Mouse (Mus musculus) testis, adult 2 months (tissue): Measurements from ENCODE around the gene Gm4763.

Source experiments
- CTCF ChIP-seq: fragments of 200-500 bp; IDR thresholded peaks from 2 replicates; pipeline ENCODE4 v1.5.1; 2012; ENCODE audit warnings: low read depth, mild to moderate bottlenecking, inconsistent platforms, low read length, moderate library complexity; ENCODE audit not compliant: control insufficient read depth, insufficient read depth, insufficient replicate concordance
- POLR2A ChIP-seq: fragments of 200-500 bp; IDR thresholded peaks from 2 replicates; pipeline ENCODE4 v1.6.1; 2012; ENCODE audit warnings: low read depth, mild to moderate bottlenecking, inconsistent platforms, low read length, moderate library complexity; ENCODE audit not compliant: control insufficient read depth

- TF ChIP-seq CTCF = no peak
- no peak for TF ChIP-seq POLR2A
These were observed 31.8 kb upstream of the Gm4763 start for GRCm38 (mm10) chr7:24758520-24758919.
